Mouse (Mus musculus) neural tube, embryonic 12.5 days (tissue): ENCODE results near the gene Dcaf5. TPM values are rescaled to one million over a fixed set of nuclear protein-coding genes. Genes with fewer than 3 reads are reported as not detected.

Experiments
- ATAC-seq: fragments of 200-750 bp; cut with Nextera tagmentation; 2 replicates; pipeline ENCODE4 v1.8.0; 2017; ENCODE audit warnings: low read depth, mild to moderate bottlenecking, moderate TSS enrichment, moderate library complexity; ENCODE audit not compliant: low FRiP score
- H3K27ac ChIP-seq: fragments of 300-500 bp; sonication (generic); 2 replicates; pipeline ENCODE4 v1.5.1; 2016
- H3K27me3 ChIP-seq: fragments of 300-500 bp; sonication (generic); replicated peaks from 2 replicates; pipeline ENCODE4 v1.6.1; 2016; ENCODE audit warnings: mild to moderate bottlenecking
- H3K36me3 ChIP-seq: fragments of 300-500 bp; sonication (generic); 2 replicates; pipeline ENCODE4 v1.6.1; 2016; ENCODE audit warnings: mild to moderate bottlenecking
- H3K4me1 ChIP-seq: fragments of 300-500 bp; sonication (generic); 2 replicates; pipeline ENCODE4 v1.6.1; 2016
- H3K4me2 ChIP-seq: fragments of 300-500 bp; sonication (generic); replicated peaks from 2 replicates; pipeline ENCODE4 v1.6.1; 2016; ENCODE audit warnings: mild to moderate bottlenecking
- H3K4me3 ChIP-seq: fragments of 300-500 bp; sonication (generic); 2 replicates; pipeline ENCODE4 v1.5.1; 2016
- H3K9ac ChIP-seq: fragments of 300-500 bp; sonication (generic); 2 replicates; pipeline ENCODE4 v1.6.1; 2016; ENCODE audit warnings: mild to moderate bottlenecking
- H3K9me3 ChIP-seq: fragments of 300-500 bp; sonication (generic); 2 replicates; pipeline ENCODE4 v1.6.1; 2016; ENCODE audit warnings: mild to moderate bottlenecking
- WGBS: fragments of 180-500 bp; shearing (Covaris S2); methylation state at CpG from one replicate; pipeline ENCODE4 v1.1.7; 2016; 5-methylcytosine and 5-hydroxymethylcytosine counted together
- polyA plus RNA-seq: library from polyadenylated mRNA; unstranded; fragments of >200 nt; fragmentation: Nextera tagmentation; extraction: Ambion mirVana; gene quantifications from 2 replicates; pipeline ENCODE4 v1.2.1, GENCODE M21; 2016

Dcaf5 gene
- polyA plus RNA-seq, 1 experiment from 2014 or later = 23.7 TPM

- no peak overlapping the region for H3K4me3 ChIP-seq
- H3K9me3 ChIP-seq = no peaks in the 10 kb centered on the region
- peaks cover 26% of the 10 kb centered on the region for H3K36me3 ChIP-seq
- no peaks in the 10 kb centered on the region for H3K27me3 ChIP-seq
- 0 out of 2 replicates have a peak, but pooled peaks cover under 1% of the 10 kb centered on the region for H3K4me1 ChIP-seq
- H3K4me2 ChIP-seq = no peak overlapping the region
- no peak overlapping the region for H3K27ac ChIP-seq
- WGBS = 86% methylated on average over 2 of the region's 2 CpGs
- H3K9ac ChIP-seq = no peak overlapping the region
- ATAC-seq = no peak
These were observed 61.7 kb downstream of the Dcaf5 start for GRCm38 (mm10) chr12:80374736-80375135.

DNA sequence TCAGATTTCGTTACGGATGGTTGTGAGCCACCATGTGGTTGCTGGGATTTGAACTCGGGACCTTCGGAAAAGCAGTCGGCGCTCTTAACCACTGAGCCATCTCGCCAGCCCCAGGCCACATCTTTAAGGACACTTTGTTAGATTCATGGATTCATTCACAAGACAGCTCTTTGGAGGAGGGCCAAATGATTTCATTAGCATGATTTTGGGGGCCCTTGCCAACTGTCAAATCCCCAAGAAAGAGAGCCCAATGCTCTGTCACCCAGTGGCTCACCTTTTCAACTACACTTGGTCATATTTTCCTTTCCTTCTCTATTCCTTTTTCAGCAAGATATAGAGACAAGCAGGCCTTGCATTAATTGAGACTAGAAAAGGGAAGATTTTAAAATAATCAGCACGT lies 63.5 kb downstream of the Dcaf5 start:
- Histone ChIP-seq H3K27me3 (no peaks in the 10 kb centered on the region), H3K4me3 (no peak overlapping the region), H3K9ac (no peak overlapping the region), H3K36me3 (peaks cover 26% of the 10 kb centered on the region), H3K9me3 (no peaks in the 10 kb centered on the region), H3K4me2 (no peak overlapping the region), H3K4me1 (no peaks in the 10 kb centered on the region), H3K27ac (no peak overlapping the region)
- WGBS = 94% methylated on average over 8 of the region's 8 CpGs
- no peak for ATAC-seq

GRCm38 (mm10) chr12:80367227-80367626 lies 69.2 kb downstream of the Dcaf5 start:
- H3K4me2 ChIP-seq = no peak overlapping the region
- no peak overlapping the region for H3K9ac ChIP-seq
- peaks cover 16% of the 10 kb centered on the region for H3K36me3 ChIP-seq
- no peaks in the 10 kb centered on the region for H3K9me3 ChIP-seq
- ATAC-seq = no peak
- WGBS = 87% methylated on average over 4 of the region's 4 CpGs
- no peak overlapping the region for H3K27ac ChIP-seq
- no peak overlapping the region for H3K4me3 ChIP-seq
- peaks cover 11% of the 10 kb centered on the region; the same call in 1 of the 2 replicates for H3K4me1 ChIP-seq
- no peaks in the 10 kb centered on the region for H3K27me3 ChIP-seq

- Histone ChIP-seq H3K9ac (no peak overlapping the region), H3K4me2 (no peak overlapping the region), H3K27me3 (no peaks in the 10 kb centered on the region), H3K4me3 (no peak overlapping the region), H3K9me3 (no peaks in the 10 kb centered on the region), H3K36me3 (peaks cover 20% of the 10 kb centered on the region), H3K4me1 (peaks cover 11% of the 10 kb centered on the region; the same call in 1 of the 2 replicates), H3K27ac (no peak overlapping the region)
- ATAC-seq = no peak
- 53% methylated on average over 3 of the region's 3 CpGs for WGBS
These were observed 70.4 kb downstream of the Dcaf5 start for GRCm38 (mm10) chr12:80366004-80366480.

GRCm38 (mm10) chr12:80365345-80365744 lies 71.1 kb downstream of the Dcaf5 start:
- peaks cover 11% of the 10 kb centered on the region; the same call in 1 of the 2 replicates for H3K4me1 ChIP-seq
- no peak overlapping the region for H3K9ac ChIP-seq
- whole genome bisulfite sequencing = 96% methylated on average over 3 of the region's 3 CpGs
- H3K4me2 ChIP-seq = no peak overlapping the region
- no peak overlapping the region for H3K27ac ChIP-seq
- H3K4me3 ChIP-seq = no peak overlapping the region
- no peaks in the 10 kb centered on the region for H3K27me3 ChIP-seq
- H3K36me3 ChIP-seq = peaks cover 20% of the 10 kb centered on the region
- ATAC-seq = no peak
- no peaks in the 10 kb centered on the region for H3K9me3 ChIP-seq

DNA sequence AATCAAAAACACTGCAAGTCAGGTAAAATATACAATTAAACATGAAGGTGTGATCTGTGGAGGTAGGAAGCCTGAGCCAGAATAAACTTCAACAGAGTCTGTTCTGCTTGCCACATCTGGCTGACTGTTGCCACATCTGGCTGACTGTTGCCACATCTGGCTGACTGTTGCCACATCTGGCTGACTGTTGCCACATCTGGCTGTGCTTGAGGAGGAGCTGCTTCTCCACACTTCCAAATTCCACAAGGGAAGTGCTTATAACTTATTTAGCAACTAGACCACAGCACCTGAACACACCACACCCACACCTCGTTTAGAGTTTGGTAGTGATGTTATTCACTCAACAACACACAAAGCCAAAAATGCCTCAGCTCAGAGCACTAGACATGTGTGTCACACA lies 74.7 kb downstream of the Dcaf5 start:
- WGBS = 89% methylated on average over 1 of the region's 1 CpGs
- Histone ChIP-seq H3K9ac (no peak overlapping the region), H3K4me2 (no peak overlapping the region), H3K27me3 (no peaks in the 10 kb centered on the region), H3K27ac (no peak overlapping the region), H3K9me3 (no peaks in the 10 kb centered on the region), H3K36me3 (peaks cover 20% of the 10 kb centered on the region), H3K4me3 (no peak overlapping the region), H3K4me1 (peaks cover 11% of the 10 kb centered on the region; the same call in 1 of the 2 replicates)
- ATAC-seq = no peak

DNA sequence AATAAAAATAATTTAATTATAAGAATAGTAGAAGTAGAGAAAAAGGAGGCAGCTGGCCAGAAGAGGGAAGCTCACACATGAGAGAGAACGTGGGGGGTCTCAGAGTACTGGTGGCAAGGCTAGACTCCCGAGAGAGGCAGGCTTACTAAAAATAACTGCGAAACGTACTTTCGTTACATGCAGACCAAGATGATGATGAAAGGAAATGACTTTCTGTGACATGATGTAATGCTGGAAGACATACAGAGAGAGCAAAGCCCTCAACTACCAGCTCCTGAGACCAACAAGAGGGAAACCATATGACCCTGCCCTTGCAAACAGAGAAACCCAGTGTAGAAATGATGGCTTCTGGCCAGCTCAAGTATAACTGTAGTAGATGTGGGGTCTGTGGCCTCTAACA lies 76.1 kb downstream of the Dcaf5 start:
- Histone ChIP-seq H3K9ac (no peak overlapping the region), H3K27ac (no peak overlapping the region), H3K4me2 (no peak overlapping the region), H3K27me3 (no peaks in the 10 kb centered on the region), H3K4me3 (no peak overlapping the region), H3K4me1 (no peaks in the 10 kb centered on the region), H3K9me3 (no peaks in the 10 kb centered on the region), H3K36me3 (peaks cover 20% of the 10 kb centered on the region)
- 78% methylated on average over 5 of the region's 5 CpGs for WGBS
- ATAC-seq = no peak

DNA sequence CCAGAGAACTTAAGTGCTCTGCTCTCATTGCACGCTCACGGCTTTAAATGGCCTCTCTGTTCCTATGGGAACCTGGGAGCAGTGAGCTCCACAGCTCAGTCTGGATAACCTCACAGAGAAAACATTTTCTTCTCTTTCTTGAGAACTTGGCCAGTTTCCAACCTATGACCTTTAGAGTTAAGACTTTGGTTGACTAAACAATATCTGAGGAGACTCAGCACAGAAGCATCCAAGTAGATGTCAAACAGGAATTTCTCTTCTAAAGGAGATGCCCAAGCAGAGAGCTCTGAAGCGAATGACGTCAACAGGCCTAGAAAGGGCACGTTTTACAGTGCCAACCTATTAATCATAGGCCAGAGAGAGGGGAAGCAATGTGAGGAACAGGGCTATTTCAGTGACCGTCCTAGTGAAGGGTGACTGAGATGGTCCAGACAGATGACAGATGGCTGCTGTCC lies 91.6 kb downstream of the Dcaf5 start:
- peaks cover 19% of the 10 kb centered on the region for H3K36me3 ChIP-seq
- H3K4me2 ChIP-seq = no peak overlapping the region
- no peaks in the 10 kb centered on the region for H3K9me3 ChIP-seq
- no peak for ATAC-seq
- H3K4me1 ChIP-seq = peaks cover 8% of the 10 kb centered on the region; the same call in 1 of the 2 replicates
- no peaks in the 10 kb centered on the region for H3K27me3 ChIP-seq
- H3K9ac ChIP-seq = no peak overlapping the region
- 76% methylated on average over 6 of the region's 6 CpGs for WGBS
- H3K27ac ChIP-seq = no peak overlapping the region; the same call in 1 of the 2 replicates
- H3K4me3 ChIP-seq = no peak overlapping the region

DNA sequence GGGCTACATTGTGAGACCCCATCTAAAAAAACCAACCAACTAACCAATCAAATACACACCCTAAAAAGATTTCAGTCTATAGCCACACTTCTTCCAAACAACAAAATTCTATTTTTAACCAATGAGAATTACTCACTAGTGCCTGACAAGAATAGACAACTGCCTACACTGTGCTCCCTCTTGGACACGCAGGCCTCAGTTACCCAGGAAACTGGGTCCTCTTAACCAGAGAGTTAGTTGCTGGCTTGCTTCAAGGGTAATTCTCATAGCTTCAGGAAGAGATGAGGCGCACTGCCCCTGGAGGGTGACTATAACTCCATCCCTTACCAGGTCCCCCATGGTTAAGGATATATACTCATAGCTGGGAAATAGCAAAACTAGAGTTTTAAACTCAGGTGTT lies 95.5 kb downstream of the Dcaf5 start:
- no peak overlapping the region for H3K4me2 ChIP-seq
- peaks cover 53% of the 10 kb centered on the region for H3K36me3 ChIP-seq
- H3K27me3 ChIP-seq = no peaks in the 10 kb centered on the region
- H3K9me3 ChIP-seq = no peaks in the 10 kb centered on the region
- H3K9ac ChIP-seq = no peak overlapping the region
- no peak overlapping the region for H3K4me3 ChIP-seq
- no peak for ATAC-seq
- H3K4me1 ChIP-seq = peaks cover 8% of the 10 kb centered on the region; the same call in 1 of the 2 replicates
- 95% methylated on average over 2 of the region's 2 CpGs for WGBS
- no peak overlapping the region for H3K27ac ChIP-seq

DNA sequence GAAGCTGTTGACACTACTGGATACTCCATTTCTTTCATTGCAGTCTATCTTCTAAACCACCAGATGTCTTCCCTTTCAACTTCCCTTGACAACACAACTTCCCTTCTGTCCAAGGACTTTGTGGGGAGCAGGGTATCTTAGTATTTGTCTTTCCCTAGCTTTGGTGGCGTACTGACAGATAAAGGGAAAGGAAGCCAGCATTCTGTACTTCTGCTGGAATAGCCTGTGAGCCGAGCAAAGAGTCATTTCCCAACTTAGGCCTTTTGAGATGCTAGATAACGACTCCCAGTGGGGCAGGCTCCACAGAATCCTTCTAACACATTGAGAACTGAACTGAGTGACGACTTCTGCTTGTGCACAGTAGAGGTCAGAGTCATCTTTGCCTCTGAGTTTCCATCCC lies 102.2 kb downstream of the Dcaf5 start:
- Histone ChIP-seq H3K4me3 (no peak overlapping the region), H3K4me1 (peaks cover 5% of the 10 kb centered on the region; the same call in 1 of the 2 replicates), H3K36me3 (peaks cover 28% of the 10 kb centered on the region), H3K4me2 (no peak overlapping the region), H3K9ac (no peak overlapping the region), H3K27me3 (no peaks in the 10 kb centered on the region), H3K9me3 (no peaks in the 10 kb centered on the region), H3K27ac (no peak overlapping the region)
- WGBS = 76% methylated on average over 4 of the region's 4 CpGs
- no peak for ATAC-seq

DNA sequence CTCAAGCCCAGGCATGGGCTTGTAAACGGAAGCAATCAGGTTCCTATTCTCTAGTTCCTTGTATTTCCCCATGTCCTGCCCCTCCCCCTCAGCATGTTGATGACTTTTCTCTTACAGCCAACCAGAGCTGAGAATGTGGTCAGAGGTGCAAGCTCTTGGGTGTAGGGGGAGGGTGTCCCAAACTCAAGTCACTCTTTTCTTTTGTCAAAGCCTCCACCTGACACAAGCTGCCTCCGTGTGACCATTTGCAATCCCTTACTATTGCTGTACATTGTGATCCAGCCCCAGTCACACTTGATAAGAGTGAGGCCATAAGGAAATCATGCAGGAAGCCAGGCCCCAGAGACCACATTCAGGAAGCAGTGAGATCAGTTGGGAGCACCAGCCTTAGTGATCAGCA lies 104.8 kb downstream of the Dcaf5 start:
- Histone ChIP-seq H3K4me3 (no peak overlapping the region), H3K9me3 (no peaks in the 10 kb centered on the region), H3K4me1 (peaks cover 5% of the 10 kb centered on the region; the same call in 1 of the 2 replicates), H3K27ac (no peak overlapping the region), H3K4me2 (no peak overlapping the region), H3K9ac (no peak overlapping the region), H3K27me3 (no peaks in the 10 kb centered on the region), H3K36me3 (0 out of 2 replicates have a peak, but pooled peaks cover 3% of the 10 kb centered on the region)
- 27% methylated on average over 2 of the region's 2 CpGs for WGBS
- no peak for ATAC-seq

GRCm38 (mm10) chr12:80330819-80331218 lies 105.6 kb downstream of the Dcaf5 start:
- 87% methylated on average over 8 of the region's 8 CpGs for WGBS
- no peak for ATAC-seq

GRCm38 (mm10) chr12:80329641-80330040 lies 106.8 kb downstream of the Dcaf5 start:
- Histone ChIP-seq H3K4me3 (no peak overlapping the region), H3K9ac (no peak overlapping the region), H3K27ac (no peak overlapping the region), H3K9me3 (no peaks in the 10 kb centered on the region), H3K4me2 (no peak overlapping the region), H3K4me1 (peaks cover 9% of the 10 kb centered on the region; the same call in 1 of the 2 replicates), H3K27me3 (no peaks in the 10 kb centered on the region), H3K36me3 (no peaks in the 10 kb centered on the region)
- 40% methylated on average over 2 of the region's 2 CpGs for WGBS
- no peak for ATAC-seq

More at GRCm38 (mm10) chr12:80330819-80331218, 105.6 kb downstream of the Dcaf5 start:
- Histone ChIP-seq H3K27ac (no peak overlapping the region), H3K4me1 (peaks cover 5% of the 10 kb centered on the region; the same call in 1 of the 2 replicates), H3K36me3 (no peaks in the 10 kb centered on the region), H3K9me3 (no peaks in the 10 kb centered on the region), H3K4me3 (no peak overlapping the region), H3K4me2 (no peak overlapping the region), H3K9ac (no peak overlapping the region), H3K27me3 (no peaks in the 10 kb centered on the region)
